Mouse (Mus musculus) MEL (cell line): ENCODE data around the gene Fars2.

Experiments
- CTCF ChIP-seq, 3 experiments: IDR thresholded peaks in 2 of 3; conservative IDR thresholded peaks in 1 of 3; 2 replicates each; pipeline ENCODE4 v1.5.1; 2011 to 2012; ENCODE audit warnings: low read length in 3 of 3, low read depth in 2 of 3, mild to moderate bottlenecking in 2 of 3, improper control_type of control experiment in 1 of 3, inconsistent platforms in 1 of 3, mixed read lengths in 1 of 3, moderate library complexity in 1 of 3; ENCODE audit not compliant: control insufficient read depth in 1 of 3, insufficient read depth in 1 of 3, poor library complexity in 1 of 3, severe bottlenecking in 1 of 3
- GATA1 ChIP-seq: IDR thresholded peaks from 2 replicates; pipeline ENCODE4 v1.6.1; 2011; ENCODE audit warnings: low read depth, low read length, improper control_type of control experiment
- POLR2A ChIP-seq, 2 experiments: IDR thresholded peaks; 2 replicates each; pipeline ENCODE4 v1.6.1; 2011 to 2012; ENCODE audit warnings: low read length in 2 of 2, mild to moderate bottlenecking in 2 of 2, control low read depth in 1 of 2, improper control_type of control experiment in 1 of 2, low read depth in 1 of 2, moderate library complexity in 1 of 2; ENCODE audit not compliant: control insufficient read depth in 1 of 2, insufficient read depth in 1 of 2, poor library complexity in 1 of 2

- TF ChIP-seq CTCF (IDR thresholded peaks at IDR 0.05 in 2 of 3, conservative IDR thresholded peaks at IDR 0.05 in 1 of 3; ENCODE audit: control insufficient read depth in 1 of 3, insufficient read depth in 1 of 3, low read depth in 2 of 3, low read length in 3 of 3, poor library complexity in 1 of 3, severe bottlenecking in 1 of 3) (no peak), POLR2A (IDR thresholded peaks at IDR 0.05; ENCODE audit: control insufficient read depth in 1 of 2, insufficient read depth in 1 of 2, low read depth in 1 of 2, low read length in 2 of 2, poor library complexity in 1 of 2) (no peak), GATA1 (no peak)
Observed at GRCm38 (mm10) chr13:36463669-36464068, 346.5 kb downstream of the Fars2 start.
